Mouse (Mus musculus) forebrain, embryonic 15.5 days (tissue): Measurements from ENCODE around the gene 4930469K13Rik. TPM values are rescaled to one million over a fixed set of nuclear protein-coding genes. Genes with fewer than 3 reads are reported as not detected.
A peak's percentile ranks its signal among the peaks of the same experiment; 100 is the strongest.

Experiments used
- ATAC-seq: fragments of 200-750 bp; cut with Nextera tagmentation; replicated peaks from 2 replicates; pipeline ENCODE4 v1.8.0; 2017; ENCODE audit warnings: mild to moderate bottlenecking, moderate TSS enrichment, moderate library complexity
- H3K27ac ChIP-seq: fragments of 300-500 bp; sonication (generic); replicated peaks from 2 replicates; pipeline ENCODE4 v1.5.1; 2015; ENCODE audit warnings: mild to moderate bottlenecking, inconsistent platforms
- H3K27me3 ChIP-seq: fragments of 300-500 bp; sonication (generic); 2 replicates; pipeline ENCODE4 v1.6.1; 2015; ENCODE audit warnings: inconsistent platforms
- H3K36me3 ChIP-seq: fragments of 300-500 bp; sonication (generic); 2 replicates; pipeline ENCODE4 v1.6.1; 2015; ENCODE audit warnings: mild to moderate bottlenecking, inconsistent platforms
- H3K4me1 ChIP-seq: fragments of 300-500 bp; sonication (generic); 2 replicates; pipeline ENCODE4 v1.6.1; 2015; ENCODE audit warnings: inconsistent platforms
- H3K4me2 ChIP-seq: fragments of 300-500 bp; sonication (generic); replicated peaks from 2 replicates; pipeline ENCODE4 v1.6.1; 2015; ENCODE audit warnings: mild to moderate bottlenecking, inconsistent platforms
- H3K4me3 ChIP-seq: fragments of 300-500 bp; sonication (generic); 2 replicates; pipeline ENCODE4 v1.5.1; 2015; ENCODE audit warnings: mild to moderate bottlenecking, inconsistent platforms
- H3K9ac ChIP-seq: fragments of 300-500 bp; sonication (generic); replicated peaks from 2 replicates; pipeline ENCODE4 v1.6.1; 2015; ENCODE audit warnings: mild to moderate bottlenecking, inconsistent platforms
- H3K9me3 ChIP-seq: fragments of 300-500 bp; sonication (generic); 2 replicates; pipeline ENCODE4 v1.6.1; 2016; ENCODE audit warnings: inconsistent platforms
- WGBS: fragments of 180-500 bp; shearing (Covaris S2); methylation state at CpG from one replicate; pipeline ENCODE4 v1.1.7; 2015; ENCODE audit warnings: mixed read lengths; 5-methylcytosine and 5-hydroxymethylcytosine counted together
- polyA plus RNA-seq: library from polyadenylated mRNA; unstranded; fragments of >200 nt; fragmentation: Nextera tagmentation; extraction: Ambion mirVana; gene quantifications from 2 replicates; pipeline ENCODE4 v1.2.1, GENCODE M21; 2015

The 4930469K13Rik gene
- polyA plus RNA-seq, 1 experiment from 2014 or later = not detected

DNA sequence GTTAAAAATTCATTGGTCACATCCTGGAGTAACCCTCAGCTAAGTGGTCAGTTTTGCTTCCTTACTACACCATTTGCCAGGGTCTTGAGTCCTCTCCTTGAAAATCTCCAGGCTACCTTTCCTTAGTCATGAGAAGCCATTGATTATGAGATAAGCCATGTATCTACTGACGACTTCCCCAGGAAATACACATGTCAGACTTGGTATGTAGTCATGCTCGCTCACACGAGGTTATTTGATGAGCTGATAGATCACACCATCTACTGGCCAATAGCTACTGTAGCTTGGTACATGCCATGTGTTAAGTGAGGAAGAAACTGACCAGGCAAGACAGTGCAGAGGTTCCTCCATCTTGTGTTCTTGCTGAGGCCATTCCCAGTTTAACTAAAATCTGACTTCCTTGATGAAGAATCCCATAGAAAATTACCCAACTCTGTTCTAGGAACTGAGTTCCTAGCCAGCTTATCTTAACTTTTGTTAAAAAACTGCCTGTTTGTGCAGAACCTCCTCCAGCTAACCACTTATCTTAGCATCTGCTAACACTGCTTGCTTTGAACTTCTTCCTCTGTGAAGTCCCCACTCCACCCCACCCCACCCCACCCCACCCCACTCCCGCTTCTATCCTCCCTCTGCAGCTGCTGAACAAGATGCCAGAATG, 158.8 kb downstream of the 4930469K13Rik start:
- no peaks in the 10 kb centered on the region for H3K36me3 ChIP-seq
- no peaks in the 10 kb centered on the region for H3K9me3 ChIP-seq
- H3K27me3 ChIP-seq = no peaks in the 10 kb centered on the region
- no peak overlapping the region for H3K9ac ChIP-seq
- H3K4me3 ChIP-seq = no peak overlapping the region
- H3K4me1 ChIP-seq = no peaks in the 10 kb centered on the region
- no peak overlapping the region for H3K4me2 ChIP-seq
- ATAC-seq = no peak
- 87% methylated on average over 4 of the region's 4 CpGs for WGBS
- no peak overlapping the region for H3K27ac ChIP-seq

DNA sequence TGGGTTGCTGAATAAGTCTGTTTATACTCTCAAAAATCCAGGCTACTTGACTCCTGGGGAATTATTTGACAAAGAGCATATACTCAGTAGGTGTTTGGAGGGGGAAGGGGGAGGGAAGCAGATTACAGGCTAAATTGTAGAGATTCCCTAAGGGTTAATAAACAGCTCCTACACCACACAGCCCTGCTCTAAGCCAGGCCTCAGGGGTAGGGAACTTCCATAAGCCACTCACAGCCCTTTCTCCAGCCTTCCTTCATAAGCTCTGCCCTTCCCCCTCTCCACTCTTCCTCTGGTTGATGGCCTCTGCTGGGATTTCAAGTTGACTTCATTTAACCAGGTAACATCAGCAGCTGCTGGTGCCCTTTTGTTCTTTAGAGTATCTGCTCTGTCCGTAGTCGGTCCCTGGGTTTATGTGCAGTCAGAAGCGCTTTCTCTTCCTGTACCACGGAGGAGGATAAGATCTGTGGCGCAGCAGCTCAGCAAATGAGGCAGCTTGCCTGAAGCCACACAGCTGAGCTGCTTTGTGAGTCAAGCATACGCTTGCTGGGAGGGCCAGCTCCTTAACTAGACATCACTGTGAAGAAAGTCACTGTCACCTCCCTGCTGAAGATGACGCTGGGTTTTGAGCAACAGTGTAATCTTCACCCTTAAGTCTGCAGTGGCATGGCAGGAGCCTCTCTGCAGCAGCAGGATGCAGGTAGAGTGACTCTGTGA, 159.6 kb downstream of the 4930469K13Rik start:
- H3K27ac ChIP-seq = no peak overlapping the region
- no peaks in the 10 kb centered on the region for H3K4me1 ChIP-seq
- 46% methylated on average over 7 of the region's 7 CpGs for WGBS
- no peaks in the 10 kb centered on the region for H3K36me3 ChIP-seq
- no peak overlapping the region for H3K4me3 ChIP-seq
- H3K9me3 ChIP-seq = no peaks in the 10 kb centered on the region
- H3K4me2 ChIP-seq = no peak overlapping the region
- H3K9ac ChIP-seq = no peak overlapping the region
- no peaks in the 10 kb centered on the region for H3K27me3 ChIP-seq
- ATAC-seq = no peak

DNA sequence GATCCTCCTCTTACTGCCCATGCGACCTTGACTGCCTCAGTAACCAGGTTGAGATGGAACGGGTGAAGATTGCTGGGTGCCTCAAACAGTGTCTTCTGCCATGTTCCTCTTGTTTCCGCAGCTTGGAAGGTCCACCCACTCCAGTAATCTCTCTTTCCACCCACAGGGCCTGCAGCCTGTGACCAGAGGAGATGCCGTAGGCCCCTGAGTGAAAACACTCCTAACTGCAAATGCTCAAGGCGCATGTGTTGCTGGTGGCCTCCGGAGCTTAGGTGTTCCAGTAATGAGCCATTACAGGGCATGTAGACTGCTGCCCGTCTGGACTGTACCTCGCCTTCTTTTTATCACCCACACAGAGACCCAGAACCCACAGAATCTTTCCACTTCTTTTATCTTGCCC, 160.7 kb downstream of the 4930469K13Rik start:
- WGBS = 86% methylated on average over 8 of the region's 8 CpGs
- H3K4me3 ChIP-seq = no peak overlapping the region
- no peaks in the 10 kb centered on the region for H3K36me3 ChIP-seq
- ATAC-seq = no peak
- no peaks in the 10 kb centered on the region for H3K4me1 ChIP-seq
- no peak overlapping the region for H3K4me2 ChIP-seq
- no peak overlapping the region for H3K9ac ChIP-seq
- no peaks in the 10 kb centered on the region for H3K27me3 ChIP-seq
- H3K9me3 ChIP-seq = no peaks in the 10 kb centered on the region
- no peak overlapping the region for H3K27ac ChIP-seq

DNA sequence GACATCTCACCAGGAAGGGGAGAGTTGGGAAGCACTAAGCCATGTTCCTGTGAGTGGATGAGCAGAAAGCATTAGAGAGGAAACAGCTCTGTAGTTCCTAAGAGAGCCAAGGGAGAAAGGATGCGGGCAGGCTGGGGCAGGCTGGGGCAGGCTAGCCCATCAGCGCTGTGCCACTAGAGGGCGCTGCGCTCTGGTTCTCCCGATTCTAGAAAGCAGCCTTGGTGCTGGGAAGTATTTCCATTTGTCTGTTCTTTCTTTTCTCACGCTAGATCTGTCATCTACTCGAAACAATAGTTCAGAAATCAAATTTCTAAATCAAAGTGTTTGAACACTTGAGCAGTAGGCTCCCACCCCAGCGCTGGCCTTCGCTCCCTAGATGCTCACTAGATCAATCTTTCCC, 164.1 kb downstream of the 4930469K13Rik start:
- WGBS = 73% methylated on average over 9 of the region's 9 CpGs
- H3K27me3 ChIP-seq = no peaks in the 10 kb centered on the region
- H3K9ac ChIP-seq = no peak overlapping the region
- H3K36me3 ChIP-seq = no peaks in the 10 kb centered on the region
- H3K4me2 ChIP-seq = no peak overlapping the region
- no peak overlapping the region for H3K27ac ChIP-seq
- no peaks in the 10 kb centered on the region for H3K9me3 ChIP-seq
- no peak for ATAC-seq
- H3K4me1 ChIP-seq = peaks cover 4% of the 10 kb centered on the region; the same call in 1 of the 2 replicates
- H3K4me3 ChIP-seq = no peak overlapping the region

DNA sequence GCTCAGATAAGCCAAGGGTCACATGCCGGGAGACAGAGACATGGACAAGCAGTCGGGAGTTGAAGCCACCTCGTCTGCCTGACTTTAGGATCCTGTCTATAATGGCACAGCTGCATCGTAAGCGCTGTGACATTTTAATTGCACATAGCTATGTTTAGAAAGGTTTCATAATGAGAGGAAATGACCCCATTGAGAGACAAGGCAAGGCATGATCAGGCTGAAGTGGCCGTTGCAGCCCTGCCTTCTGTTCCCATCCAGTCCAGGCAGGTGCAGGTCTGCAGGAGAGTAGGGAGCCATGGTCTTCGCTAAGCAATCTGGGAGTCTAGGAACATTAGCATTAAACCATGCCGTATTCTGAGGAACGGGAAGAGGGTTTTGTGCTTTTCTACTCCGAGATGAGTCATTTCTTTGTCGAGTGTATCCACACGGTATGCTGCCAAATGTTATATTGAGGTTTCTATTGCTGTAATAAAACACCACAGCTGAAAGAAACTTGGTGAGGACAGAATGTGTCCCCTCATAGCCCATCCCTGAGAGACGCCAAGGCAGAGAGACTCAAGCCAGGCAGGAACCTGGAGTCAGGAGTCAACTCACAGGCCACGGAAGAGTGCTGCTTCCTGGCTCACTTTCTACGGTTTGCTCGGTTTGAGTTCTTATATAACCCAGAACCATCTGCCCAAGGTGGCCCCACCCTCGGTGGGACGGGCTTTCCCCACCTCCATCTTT, 165.8 kb downstream of the 4930469K13Rik start:
- 66% methylated on average over 18 of the region's 18 CpGs for WGBS
- H3K9ac ChIP-seq = no peak overlapping the region
- H3K4me3 ChIP-seq = no peak overlapping the region
- no peak overlapping the region for H3K4me2 ChIP-seq
- no peaks in the 10 kb centered on the region for H3K36me3 ChIP-seq
- peaks cover 19% of the 10 kb centered on the region for H3K4me1 ChIP-seq
- no peaks in the 10 kb centered on the region for H3K9me3 ChIP-seq
- H3K27me3 ChIP-seq = no peaks in the 10 kb centered on the region
- no peak for ATAC-seq
- no peak overlapping the region for H3K27ac ChIP-seq

DNA sequence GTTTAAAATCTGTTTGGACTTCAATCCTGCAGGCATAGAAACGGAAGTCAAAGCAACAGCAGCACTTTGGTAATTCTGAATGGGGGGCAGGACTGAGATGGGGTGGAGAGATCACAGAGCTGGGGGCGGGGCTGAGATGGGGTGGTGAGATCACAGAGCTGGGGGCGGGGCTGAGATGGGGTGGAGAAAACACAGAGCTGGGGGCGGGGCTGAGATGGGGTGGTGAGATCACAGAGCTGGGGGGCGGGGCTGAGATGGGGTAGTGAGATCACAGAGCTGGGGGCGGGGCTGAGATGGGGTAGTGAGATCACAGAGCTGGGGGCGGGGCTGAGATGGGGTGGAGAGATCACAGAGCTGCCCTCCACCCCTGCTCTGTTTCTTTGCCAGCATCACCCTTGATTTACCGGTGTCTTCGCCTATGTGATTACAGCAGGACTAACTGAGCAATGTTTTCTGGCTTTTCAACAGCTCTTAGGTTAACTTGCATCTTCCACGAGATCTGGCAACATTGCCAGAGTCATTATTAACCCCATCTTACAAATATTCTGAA, 166.4 kb downstream of the 4930469K13Rik start:
- ATAC-seq = no peak
- H3K9ac ChIP-seq = no peak overlapping the region
- H3K27ac ChIP-seq = no peak overlapping the region
- WGBS = 13% methylated on average over 10 of the region's 10 CpGs
- peaks cover 24% of the 10 kb centered on the region for H3K4me1 ChIP-seq
- H3K4me2 ChIP-seq = no peak overlapping the region
- no peak overlapping the region for H3K4me3 ChIP-seq
- no peaks in the 10 kb centered on the region for H3K9me3 ChIP-seq
- no peaks in the 10 kb centered on the region for H3K36me3 ChIP-seq
- H3K27me3 ChIP-seq = no peaks in the 10 kb centered on the region

DNA sequence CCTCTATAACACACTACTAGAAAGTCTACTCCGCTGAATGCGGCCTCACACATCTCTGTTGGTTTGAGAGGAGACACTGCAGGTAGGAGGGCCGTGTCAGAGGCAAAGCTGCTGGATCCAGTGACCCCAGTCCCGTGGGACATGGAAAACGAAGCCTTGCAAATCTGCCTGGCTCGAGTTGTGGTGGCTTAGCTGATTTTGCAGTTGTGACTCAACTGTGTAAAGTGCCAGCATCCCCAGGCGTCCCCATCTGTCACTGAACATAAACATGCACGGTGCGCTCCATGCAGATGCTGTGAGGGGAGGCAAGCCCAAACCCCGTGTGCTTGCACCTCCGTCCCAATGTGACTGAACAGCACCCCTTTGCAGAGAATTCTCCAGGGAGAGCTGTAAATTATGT, 168.9 kb downstream of the 4930469K13Rik start:
- no peak overlapping the region for H3K27ac ChIP-seq
- no peak overlapping the region for H3K4me2 ChIP-seq
- 59% methylated on average over 11 of the region's 11 CpGs for WGBS
- ATAC-seq = no peak
- peaks cover 30% of the 10 kb centered on the region for H3K4me1 ChIP-seq
- H3K4me3 ChIP-seq = no peak overlapping the region
- no peaks in the 10 kb centered on the region for H3K36me3 ChIP-seq
- H3K27me3 ChIP-seq = no peaks in the 10 kb centered on the region
- H3K9me3 ChIP-seq = no peaks in the 10 kb centered on the region
- no peak overlapping the region for H3K9ac ChIP-seq

DNA sequence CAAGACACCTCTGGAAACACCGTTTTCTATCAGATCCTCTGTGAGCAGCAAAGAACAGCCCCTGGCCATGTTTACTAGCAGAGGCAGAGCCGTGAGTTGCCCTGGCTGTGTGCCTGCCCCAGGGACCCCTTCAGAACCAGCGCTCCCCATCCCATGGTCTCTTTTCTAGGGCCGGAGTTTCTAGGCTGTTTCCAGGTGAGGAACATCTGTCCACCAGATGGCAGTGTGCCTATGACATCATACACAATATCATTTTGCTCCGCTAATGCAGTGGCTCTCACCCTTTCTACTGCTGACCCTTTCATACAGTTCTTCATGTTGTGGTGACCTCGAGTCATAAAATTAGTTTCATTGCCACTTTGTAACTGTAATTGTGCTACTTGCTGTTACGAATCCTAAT, 169.7 kb downstream of the 4930469K13Rik start:
- Histone ChIP-seq H3K9ac (no peak overlapping the region), H3K36me3 (no peaks in the 10 kb centered on the region), H3K4me3 (no peak overlapping the region), H3K9me3 (no peaks in the 10 kb centered on the region), H3K27ac (no peak overlapping the region), H3K27me3 (no peaks in the 10 kb centered on the region), H3K4me1 (peaks cover 30% of the 10 kb centered on the region), H3K4me2 (no peak overlapping the region)
- 0 out of 2 replicates have a peak, but pooled peaks have one; percentile 39 for ATAC-seq
- 49% methylated on average over 7 of the region's 7 CpGs for WGBS

DNA sequence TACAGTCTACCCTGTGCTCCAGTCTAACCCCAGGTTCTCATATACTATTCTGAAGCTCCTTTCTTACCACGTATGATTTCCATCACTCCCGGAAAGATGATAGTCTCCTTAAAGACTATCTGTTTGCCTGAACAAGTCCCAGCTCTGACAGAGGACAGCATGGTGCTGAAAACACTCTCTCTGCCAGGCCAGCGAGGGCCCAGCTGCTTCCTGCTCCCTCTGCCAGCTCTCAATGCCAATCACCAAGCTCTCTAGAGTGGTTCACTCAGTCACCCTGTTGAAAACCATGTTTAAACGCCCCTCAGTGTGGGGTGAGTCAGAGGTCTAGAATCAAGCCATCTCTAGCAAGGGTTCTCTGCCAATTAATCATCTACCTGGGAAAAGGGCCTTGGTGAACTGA, 170.5 kb downstream of the 4930469K13Rik start:
- Histone ChIP-seq H3K9me3 (no peaks in the 10 kb centered on the region), H3K4me3 (no peak overlapping the region), H3K27ac (no peak overlapping the region), H3K27me3 (no peaks in the 10 kb centered on the region), H3K9ac (no peak overlapping the region), H3K4me2 (no peak overlapping the region), H3K4me1 (peaks cover 30% of the 10 kb centered on the region), H3K36me3 (no peaks in the 10 kb centered on the region)
- 56% methylated on average over 4 of the region's 4 CpGs for WGBS
- ATAC-seq = peak; percentile 39; the same call in 1 of the 2 replicates

DNA sequence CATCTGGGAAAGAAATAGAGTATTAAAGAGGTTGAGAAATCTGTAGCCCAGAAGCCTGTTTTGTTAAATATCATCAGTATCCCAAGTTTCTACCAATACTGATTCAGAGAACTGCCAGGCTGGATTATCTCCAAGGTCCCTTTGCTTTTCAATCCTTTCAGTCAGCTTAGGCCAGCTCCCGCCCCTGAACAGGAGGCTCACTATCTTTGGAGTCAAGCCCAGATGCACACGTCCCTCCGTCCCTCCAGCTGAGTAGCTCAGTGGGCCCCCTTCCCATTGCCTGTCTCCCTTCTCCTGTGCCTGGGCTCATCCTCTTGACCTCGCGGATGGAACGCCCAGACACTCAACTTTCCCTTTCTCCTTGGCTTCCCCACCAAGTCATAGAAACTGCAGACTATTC, 171.0 kb downstream of the 4930469K13Rik start:
- Histone ChIP-seq H3K27me3 (no peaks in the 10 kb centered on the region), H3K9ac (no peak overlapping the region), H3K4me2 (no peak overlapping the region), H3K27ac (no peak overlapping the region), H3K9me3 (no peaks in the 10 kb centered on the region), H3K36me3 (no peaks in the 10 kb centered on the region), H3K4me1 (peaks cover 30% of the 10 kb centered on the region), H3K4me3 (no peak overlapping the region)
- no peak for ATAC-seq
- WGBS = 41% methylated on average over 6 of the region's 6 CpGs

DNA sequence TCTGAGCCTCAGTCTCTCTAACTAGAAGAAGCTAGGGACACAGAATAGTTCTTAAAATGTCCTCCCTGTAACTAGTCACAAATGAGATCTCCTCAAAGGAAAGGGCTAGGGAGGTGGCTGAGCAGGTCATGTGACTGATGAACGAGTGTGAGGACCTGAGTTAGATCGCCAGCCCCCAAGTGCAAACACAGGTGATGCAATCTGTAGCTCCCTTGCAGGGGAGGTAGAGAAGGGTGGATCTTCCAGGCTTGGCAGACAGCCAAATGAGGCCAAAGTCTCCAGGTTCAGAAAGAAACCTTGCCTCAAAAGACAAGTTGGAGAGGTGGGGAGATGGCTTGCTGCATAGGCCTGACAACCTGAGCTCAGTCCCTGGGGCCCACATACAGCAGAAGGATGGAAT, 171.8 kb downstream of the 4930469K13Rik start:
- Histone ChIP-seq H3K4me2 (no peak overlapping the region), H3K4me1 (peaks cover 30% of the 10 kb centered on the region), H3K9me3 (no peaks in the 10 kb centered on the region), H3K27ac (no peak overlapping the region), H3K27me3 (no peaks in the 10 kb centered on the region), H3K36me3 (no peaks in the 10 kb centered on the region), H3K9ac (no peak overlapping the region), H3K4me3 (no peak overlapping the region)
- no peak for ATAC-seq
- 57% methylated on average over 2 of the region's 2 CpGs for WGBS

DNA sequence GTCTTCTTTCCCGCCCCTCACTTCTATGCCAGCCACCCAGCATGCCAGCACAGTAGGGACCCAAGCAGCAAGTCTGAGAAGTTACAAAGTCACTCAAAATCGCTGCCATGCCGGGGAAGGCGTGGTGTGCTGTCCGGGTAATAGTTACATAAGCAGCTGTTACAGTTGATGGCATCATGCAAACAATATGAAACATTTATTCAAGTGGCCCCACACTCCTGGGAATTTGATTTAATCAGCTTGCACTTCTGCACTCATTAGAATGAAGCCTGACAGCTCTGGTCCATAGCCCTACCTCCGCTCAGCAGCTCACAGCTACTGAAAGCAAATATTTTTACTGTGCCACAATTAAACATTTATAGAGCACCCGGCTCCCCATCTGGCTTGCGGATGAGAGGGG, 172.6 kb downstream of the 4930469K13Rik start:
- Histone ChIP-seq H3K27me3 (no peaks in the 10 kb centered on the region), H3K4me2 (no peak overlapping the region), H3K27ac (no peak overlapping the region), H3K36me3 (no peaks in the 10 kb centered on the region), H3K9ac (no peak overlapping the region), H3K4me1 (peaks cover 30% of the 10 kb centered on the region), H3K4me3 (no peak overlapping the region), H3K9me3 (no peaks in the 10 kb centered on the region)
- ATAC-seq = 0 out of 2 replicates have a peak, but pooled peaks have one; percentile 3
- WGBS = 63% methylated on average over 8 of the region's 8 CpGs
